Mouse (Mus musculus): ENCODE measurements around the gene Mageb18.

DNA sequence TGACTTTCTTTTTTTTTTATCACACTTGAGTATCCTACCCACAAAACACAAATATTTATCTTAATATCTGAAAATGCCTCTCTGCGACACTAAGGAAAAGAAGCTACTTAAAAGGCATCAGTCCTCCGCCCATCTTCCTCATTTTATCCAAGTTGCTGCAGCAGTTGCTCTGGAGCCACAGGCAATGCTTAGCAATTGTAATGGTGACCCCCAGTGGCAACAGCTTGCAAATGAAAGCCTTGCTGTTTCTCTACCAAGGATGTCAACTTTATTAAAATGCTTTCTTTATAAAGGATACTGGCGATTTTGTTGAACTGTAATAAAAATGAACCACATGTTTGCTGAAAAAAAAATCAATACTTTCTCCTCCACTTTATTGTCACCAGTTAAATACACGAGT lies 2.0 kb downstream of the Mageb18 start:
- TF ChIP-seq CTCF (IDR thresholded peaks at IDR 0.05; ENCODE audit: control insufficient read depth, insufficient read depth, insufficient read length) = no peak
- TF ChIP-seq MYOD1 (IDR thresholded peaks at IDR 0.05; ENCODE audit: control insufficient read depth, insufficient read length, low read depth) = no peak
- TF ChIP-seq CEBPB (IDR thresholded peaks at IDR 0.05; ENCODE audit: low read depth) = no peak
- no peak for TF ChIP-seq MAX (IDR thresholded peaks at IDR 0.05)
- TF ChIP-seq USF1 (IDR thresholded peaks at IDR 0.05; ENCODE audit: low read depth) = no peak
- no peak for TF ChIP-seq FOSL1 (IDR thresholded peaks at IDR 0.05; ENCODE audit: insufficient read depth, low read length, poor library complexity, severe bottlenecking)
- no peak for TF ChIP-seq MYOG (IDR thresholded peaks at IDR 0.05; ENCODE audit: control insufficient read depth, extremely low read depth, insufficient read length)

All from C2C12 (cell line).